Mouse (Mus musculus): ENCODE results near the gene Plpp2.

Gene Plpp2

DNA sequence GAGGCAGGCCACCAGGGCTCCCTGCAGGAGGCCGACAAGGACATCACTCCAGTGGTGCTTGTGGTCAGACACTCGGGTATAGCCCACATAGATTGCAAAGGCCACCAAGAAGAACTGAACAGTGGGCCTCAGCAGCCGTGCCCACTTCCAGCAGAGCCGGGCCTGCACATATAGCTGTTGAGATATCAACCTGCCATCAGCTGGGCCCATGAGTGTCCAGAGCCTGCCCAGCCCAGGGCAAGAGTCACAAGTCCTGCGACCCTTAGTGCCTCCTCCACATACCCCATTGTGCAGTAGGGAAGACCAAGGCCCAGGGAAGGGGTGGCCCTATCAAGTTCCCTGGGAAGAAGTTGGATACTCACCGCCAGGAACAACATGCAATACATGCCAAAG lies 6.1 kb downstream of the Plpp2 start:
- no peak for DNase-seq

DNA sequence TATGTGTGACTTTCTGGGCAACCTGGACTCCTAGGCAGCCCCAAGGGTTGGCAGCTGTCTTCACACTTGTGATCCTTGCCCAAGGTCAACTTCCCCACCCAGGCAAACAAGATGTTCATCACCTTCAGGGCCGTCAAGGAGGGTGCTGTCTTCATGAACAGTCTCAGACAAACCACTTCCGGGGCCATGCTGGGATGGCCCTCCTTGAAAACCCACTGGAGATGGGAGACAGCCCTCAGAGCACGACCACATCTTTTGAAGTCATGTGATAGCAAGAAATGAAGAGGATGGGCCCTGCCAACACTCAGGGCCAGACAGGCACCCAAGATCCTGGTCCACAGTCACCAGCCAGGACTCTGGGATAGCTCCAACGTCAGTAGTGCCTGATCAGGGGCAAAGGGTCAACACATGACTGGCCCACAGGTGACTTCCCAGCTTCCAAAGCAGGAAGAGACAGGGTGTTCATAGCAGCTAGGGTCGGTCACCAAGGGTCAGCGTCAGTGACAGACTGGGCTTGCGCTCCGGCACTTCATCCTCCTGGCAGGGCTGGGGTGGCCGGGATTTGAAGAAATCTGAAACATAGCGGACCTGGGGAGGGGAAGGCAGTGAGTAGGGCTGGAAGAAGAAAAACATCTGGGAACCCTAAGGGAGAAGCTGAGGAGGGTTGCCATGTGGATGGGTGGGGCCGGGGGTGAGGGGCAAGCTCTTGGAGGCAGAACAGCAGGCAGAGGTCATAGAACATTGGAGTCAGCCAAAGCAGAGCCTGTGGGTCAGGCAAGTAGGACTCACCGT lies 6.7 kb downstream of the Plpp2 start:
- no peak for DNase-seq

DNA sequence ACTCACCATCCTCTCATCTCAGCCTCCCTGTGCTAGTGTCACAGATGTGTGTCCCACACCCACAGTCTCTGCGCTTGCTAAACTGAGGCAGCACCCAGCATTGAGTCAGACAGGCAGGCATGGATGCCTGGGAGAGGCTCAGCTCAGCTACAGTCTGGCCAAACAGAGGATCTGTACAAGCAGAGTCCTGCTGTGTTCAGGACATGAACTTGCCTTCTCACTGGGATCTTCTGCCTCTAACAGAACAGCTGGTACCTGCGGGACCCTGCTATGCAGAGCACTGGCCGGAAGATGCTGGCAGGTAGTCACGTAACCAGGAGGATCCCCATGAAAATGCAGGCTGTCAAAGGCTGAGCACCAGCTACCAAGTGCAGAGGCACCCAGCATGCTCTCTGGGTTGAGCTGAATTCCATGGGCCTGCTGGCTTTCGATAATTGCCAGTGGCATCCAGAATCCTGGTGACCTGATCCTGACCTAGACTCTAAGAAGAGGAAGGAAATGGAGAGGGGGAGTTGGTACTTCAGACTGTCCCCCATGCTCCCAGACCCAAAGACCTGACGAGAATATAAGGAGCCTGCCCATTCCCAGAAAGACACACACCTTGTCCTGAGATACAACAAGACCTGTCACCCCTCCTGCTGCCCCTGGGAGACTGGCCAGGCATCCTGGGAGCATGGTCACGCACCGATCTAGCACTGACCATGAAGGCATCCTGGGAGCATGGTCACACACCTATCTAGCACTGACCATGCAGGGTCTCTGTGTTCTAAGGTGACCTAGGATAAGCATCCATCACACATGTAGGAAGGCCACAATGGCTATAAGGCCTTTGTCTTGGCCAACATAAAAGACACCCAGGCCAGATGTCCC lies 7.9 kb downstream of the Plpp2 start:
- DNase-seq, result no peak

DNA sequence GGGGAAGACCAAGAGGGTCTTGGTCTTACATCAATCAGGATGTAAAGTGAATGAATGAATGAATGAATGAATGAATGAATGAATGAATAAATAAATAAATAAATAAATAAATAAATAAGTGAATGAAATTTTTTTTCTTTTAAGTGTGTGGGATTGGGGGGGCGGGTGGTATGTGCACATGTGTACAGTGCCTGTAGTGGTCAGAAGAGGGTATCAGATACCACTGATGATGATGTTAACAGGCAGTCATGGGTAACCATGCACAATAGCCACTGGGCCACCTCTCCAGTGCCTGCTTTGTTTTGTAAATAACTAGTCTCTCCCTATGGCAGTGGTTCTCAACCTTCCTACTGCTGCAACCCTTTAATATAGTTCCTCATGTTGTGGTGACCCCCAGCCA lies 9.2 kb downstream of the Plpp2 start:
- DNase-seq, result no peak

DNA sequence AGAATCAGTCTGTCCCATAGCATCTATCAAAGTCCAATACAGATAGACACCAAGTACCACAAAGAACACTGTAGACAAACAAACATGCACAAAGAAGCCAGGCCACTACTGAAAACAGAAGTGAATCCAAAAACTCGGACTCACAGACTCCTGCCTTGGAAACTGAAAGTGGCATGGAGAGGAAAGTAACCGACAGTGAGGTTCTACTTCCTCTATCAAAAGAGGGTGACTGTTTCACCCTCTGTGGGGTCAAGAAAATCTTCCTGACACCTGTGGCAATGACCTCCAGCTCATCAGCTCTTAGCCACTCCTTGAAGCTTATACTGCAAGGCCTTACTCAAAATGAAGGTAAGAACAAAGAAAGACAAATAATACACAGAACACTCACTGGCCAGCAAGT lies 26.9 kb downstream of the Plpp2 start:
- no peak for DNase-seq

DNA sequence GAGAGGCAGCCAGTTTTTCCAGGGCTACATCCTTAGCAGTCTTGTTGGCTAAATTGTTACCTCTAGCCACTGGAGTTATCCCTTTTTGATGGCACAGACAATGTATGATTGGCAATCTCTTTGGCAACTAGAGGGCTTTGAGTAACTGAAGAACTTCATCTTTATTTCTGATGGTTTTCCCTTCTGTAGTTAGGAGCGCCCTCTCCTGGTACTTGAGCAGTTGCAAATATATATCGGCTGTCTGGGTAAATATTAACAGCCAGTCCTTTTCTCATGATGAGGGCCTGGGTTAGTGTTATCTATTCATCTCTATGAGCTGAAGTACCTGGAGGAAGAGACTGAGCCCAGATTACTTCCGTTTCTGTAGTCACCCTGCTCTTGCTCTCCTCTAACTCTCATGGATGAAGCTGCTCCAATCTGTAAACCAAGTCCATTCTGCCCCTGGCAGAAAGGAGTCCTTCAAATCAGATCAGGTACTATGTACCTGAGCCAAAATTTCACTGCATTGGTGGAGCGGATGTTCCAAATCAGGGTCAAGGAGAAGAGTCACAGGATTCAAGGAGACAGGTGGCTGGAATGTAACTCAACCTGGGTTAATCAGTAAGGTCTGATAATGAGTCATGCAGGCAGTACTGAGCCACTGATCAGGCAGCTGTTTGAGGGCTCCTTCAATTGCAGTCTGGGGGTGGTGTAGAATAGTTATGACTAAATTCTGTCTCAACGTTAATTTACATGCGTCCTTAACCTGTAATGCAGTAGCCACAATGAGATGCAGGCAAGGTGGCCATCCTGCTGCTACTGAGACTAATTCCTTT lies 30.6 kb downstream of the Plpp2 start:
- DNase-seq, result no peak

DNA sequence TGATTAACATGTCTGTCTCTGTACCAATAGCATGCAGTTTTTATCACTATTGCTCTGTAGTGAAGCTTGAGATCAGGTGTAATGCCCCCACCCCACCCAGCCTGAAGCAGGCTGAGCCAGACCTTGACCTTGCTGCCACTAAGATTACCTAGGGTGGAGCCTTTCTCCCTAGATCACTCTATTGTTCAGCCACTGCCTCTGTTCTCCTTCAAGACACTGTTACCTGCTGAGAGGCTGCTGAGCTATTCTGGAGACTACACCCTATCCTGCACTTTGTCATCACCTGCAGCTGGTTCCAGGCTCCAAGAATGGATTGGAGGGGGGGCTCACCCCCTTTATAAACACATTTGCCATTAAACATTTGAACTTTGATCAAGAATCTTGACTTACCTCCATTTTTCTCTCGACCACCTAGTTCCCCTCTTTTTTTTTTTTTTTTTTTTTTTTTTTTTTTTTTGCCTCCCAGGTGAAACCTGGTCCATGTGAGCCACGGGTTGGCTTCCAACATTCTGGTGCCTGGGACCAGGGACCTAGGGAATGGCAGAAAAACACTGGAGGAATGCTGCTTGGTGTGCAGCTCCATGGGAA lies 36.8 kb downstream of the Plpp2 start:
- no peak for DNase-seq

DNA sequence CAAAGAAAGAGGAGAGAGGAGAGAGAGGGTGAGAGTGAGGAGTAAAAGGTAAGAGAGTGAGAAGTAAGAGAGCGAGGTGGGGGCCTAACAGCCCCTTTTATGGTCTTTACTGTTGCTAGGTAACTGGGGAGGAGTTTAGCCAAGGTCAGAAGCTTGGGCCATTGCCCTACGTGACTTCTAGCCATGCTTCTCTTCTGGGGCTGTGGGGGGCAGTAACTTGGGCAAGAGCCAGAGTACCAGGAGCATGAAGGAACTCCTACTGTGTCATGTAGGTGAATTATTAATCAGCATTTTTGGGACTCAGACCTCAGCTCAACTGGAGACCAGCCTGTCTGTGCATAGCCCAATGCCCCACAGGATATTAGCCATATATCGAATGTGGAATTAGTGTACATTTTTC lies 37.7 kb downstream of the Plpp2 start:
- no peak for DNase-seq
